Mouse (Mus musculus) CH12.LX (cell line): ENCODE measurements at regions not wholly inside any gene's neighbourhood (a gene's known extent, or its start where the extent isn't known, plus 50 kb on each side); places are given as distances from the start of the nearest gene placed in this dataset.

Experiments
- DNase-seq: peaks from one replicate; pipeline ENCODE4 v3.0.0-alpha.2; 2013; ENCODE audit errors: extremely low read depth
- H3K27ac ChIP-seq: 2 replicates; pipeline ENCODE4 v1.5.1; 2012; ENCODE audit warnings: low read depth, mild to moderate bottlenecking, control low read depth, moderate library complexity; ENCODE audit not compliant: insufficient read depth
- H3K27me3 ChIP-seq: replicated peaks from 2 replicates; pipeline ENCODE3; 2012; ENCODE audit warnings: inconsistent platforms
- H3K36me3 ChIP-seq, 2 experiments: replicated peaks in 1 of 2; 2 replicates each; pipeline versions ENCODE3 to v1.6.1; 2012; ENCODE audit warnings: inconsistent platforms in 1 of 2, low read length in 1 of 2, mild to moderate bottlenecking in 1 of 2, mixed read lengths in 1 of 2, moderate library complexity in 1 of 2; ENCODE audit not compliant: control insufficient read depth in 1 of 2, insufficient read depth in 1 of 2
- H3K4me1 ChIP-seq, 2 experiments: 2 replicates each; pipeline ENCODE4 v1.6.1; 2012; ENCODE audit warnings: inconsistent platforms in 1 of 2, moderate library complexity in 1 of 2; ENCODE audit not compliant: insufficient read depth in 2 of 2, control insufficient read depth in 1 of 2
- H3K4me2 ChIP-seq: 2 replicates; pipeline ENCODE4 v1.6.1; 2012; ENCODE audit warnings: low read depth, mild to moderate bottlenecking, control low read depth; ENCODE audit not compliant: poor library complexity, insufficient read depth, severe bottlenecking
- H3K4me3 ChIP-seq, 3 experiments: fragments of 150-350 bp in 1 of 3; sonication (generic) in 1 of 3; replicated peaks in 1 of 3; 2 replicates each; pipeline versions ENCODE3 to v1.5.1; 2011 to 2012; ENCODE audit warnings: low read depth in 2 of 3, low read length in 2 of 3, mild to moderate bottlenecking in 2 of 3, moderate library complexity in 2 of 3, control low read depth in 1 of 3, improper control_type of control experiment in 1 of 3, inconsistent platforms in 1 of 3, mixed read lengths in 1 of 3; ENCODE audit not compliant: poor library complexity in 1 of 3
- H3K79me2 ChIP-seq: replicated peaks from 2 replicates; pipeline ENCODE4 v1.6.1; 2012; ENCODE audit warnings: mild to moderate bottlenecking, moderate library complexity; ENCODE audit not compliant: control insufficient read depth, poor library complexity, insufficient read depth, severe bottlenecking; ENCODE audit errors: extremely low read depth
- H3K9ac ChIP-seq: 2 replicates; pipeline ENCODE4 v1.6.1; 2012; ENCODE audit warnings: low read depth, mild to moderate bottlenecking, control low read depth, moderate library complexity; ENCODE audit not compliant: insufficient read depth
- H3K9me3 ChIP-seq: replicated peaks from 2 replicates; pipeline ENCODE3; 2012; ENCODE audit warnings: low read length, inconsistent platforms, mixed read lengths
- CTCF ChIP-seq, 2 experiments: IDR thresholded peaks in 1 of 2; conservative IDR thresholded peaks in 1 of 2; 2 replicates each; pipeline ENCODE4 v1.5.1; 2011 to 2012; ENCODE audit warnings: low read depth in 2 of 2, low read length in 2 of 2, improper control_type of control experiment in 1 of 2, inconsistent platforms in 1 of 2, mild to moderate bottlenecking in 1 of 2, moderate library complexity in 1 of 2
- ETS1 ChIP-seq: conservative IDR thresholded peaks from 2 replicates; pipeline ENCODE4 v1.6.1; 2012; ENCODE audit warnings: low read depth, mild to moderate bottlenecking, inconsistent platforms, low read length, improper control_type of control experiment, moderate library complexity
- GABPA ChIP-seq: IDR thresholded peaks from 2 replicates; pipeline ENCODE4 v1.6.1; 2012; ENCODE audit warnings: low read depth, low read length, improper control_type of control experiment, inconsistent platforms; ENCODE audit not compliant: insufficient replicate concordance
- IRF4 ChIP-seq: IDR thresholded peaks from 2 replicates; pipeline ENCODE4 v1.6.1; 2014; ENCODE audit warnings: low read depth, mild to moderate bottlenecking, inconsistent platforms, low read length, improper control_type of control experiment
- JUN ChIP-seq: IDR thresholded peaks from 2 replicates; pipeline ENCODE4 v1.6.1; 2011; ENCODE audit warnings: low read depth, mild to moderate bottlenecking, low read length, improper control_type of control experiment, moderate library complexity; ENCODE audit not compliant: insufficient read depth
- MAFK ChIP-seq: IDR thresholded peaks from 2 replicates; pipeline ENCODE4 v1.6.1; 2011; ENCODE audit warnings: low read length, improper control_type of control experiment; ENCODE audit not compliant: insufficient replicate concordance
- MAZ ChIP-seq: IDR thresholded peaks from 2 replicates; pipeline ENCODE4 v1.6.1; 2012; ENCODE audit warnings: low read depth, mild to moderate bottlenecking, inconsistent platforms, low read length, improper control_type of control experiment, moderate library complexity
- MYC ChIP-seq: IDR thresholded peaks from 2 replicates; pipeline ENCODE4 v1.6.1; 2011; ENCODE audit warnings: low read depth, mild to moderate bottlenecking, improper control_type of control experiment, low read length
- NELFE ChIP-seq: IDR thresholded peaks from 2 replicates; pipeline ENCODE4 v1.6.1; 2011; ENCODE audit warnings: low read depth, low read length, improper control_type of control experiment
- NRF1 ChIP-seq: IDR thresholded peaks from 2 replicates; pipeline ENCODE4 v1.6.1; 2014; ENCODE audit warnings: low read depth, mild to moderate bottlenecking, inconsistent platforms, low read length, improper control_type of control experiment, moderate library complexity
- PAX5 ChIP-seq: IDR thresholded peaks from 2 replicates; pipeline ENCODE4 v1.6.1; 2012; ENCODE audit warnings: low read length, inconsistent platforms, mixed read lengths
- POLR2AphosphoS2 ChIP-seq: IDR thresholded peaks from 2 replicates; pipeline ENCODE4 v1.6.1; 2011; ENCODE audit warnings: low read depth, low read length, improper control_type of control experiment
- TBP ChIP-seq: conservative IDR thresholded peaks from 2 replicates; pipeline ENCODE4 v1.6.1; 2011; ENCODE audit warnings: low read depth, low read length, improper control_type of control experiment
- TCF12 ChIP-seq: IDR thresholded peaks from 2 replicates; pipeline ENCODE4 v1.6.1; 2014; ENCODE audit warnings: low read depth, mild to moderate bottlenecking, inconsistent platforms, low read length, improper control_type of control experiment
- ZKSCAN1 ChIP-seq: IDR thresholded peaks from 2 replicates; pipeline ENCODE4 v1.6.1; 2012; ENCODE audit warnings: low read depth, inconsistent platforms, low read length, improper control_type of control experiment, borderline replicate concordance
- ZMIZ1 ChIP-seq: IDR thresholded peaks from 2 replicates; pipeline ENCODE4 v1.6.1; 2012; ENCODE audit warnings: low read depth, mild to moderate bottlenecking, inconsistent platforms, low read length, improper control_type of control experiment
- dilution Hi-C: fragments of 300-500 bp; cut with MboI; formaldehyde crosslinking; loops from 2 replicates; pipeline ENCODE4 v1.14.3; 2020; ENCODE audit warnings: low sequenced_read_pairs; ENCODE audit not compliant: extremely low pct_unique_long_range_greater_than_20kb, extremely low pct_ligation_motif_present
- in situ Hi-C: fragments of 300-500 bp; cut with MboI; formaldehyde crosslinking; loops from 3 replicates; pipeline ENCODE4 v1.14.3; 2019; ENCODE audit warnings: low sequenced_read_pairs, low pct_ligation_motif_present, low pct_unique_long_range_greater_than_20kb, mixed read lengths

GRCm38 (mm10) chr12:32504196-32504595 lies 125.7 kb downstream of the Ccdc71l start:
- Histone ChIP-seq H3K79me2 (no peaks in the 10 kb centered on the region), H3K4me2 (no peak overlapping the region), H3K36me3 (no peaks in the 10 kb centered on the region), H3K9me3 (no peaks in the 10 kb centered on the region), H3K4me1 (no peaks in the 10 kb centered on the region), H3K9ac (no peak overlapping the region), H3K4me3 (no peak overlapping the region), H3K27ac (no peak overlapping the region), H3K27me3 (peaks cover 3% of the 10 kb centered on the region)
- no peak for DNase-seq
- in situ Hi-C loops (no loop called here), dilution Hi-C loops (no loop called here)
- TF ChIP-seq POLR2AphosphoS2 (no peak), TCF12 (no peak), TBP (no peak), NRF1 (no peak), IRF4 (no peak)

GRCm38 (mm10) chr12:32508671-32509070 lies 130.2 kb downstream of the Ccdc71l start:
- no peak overlapping the region for H3K4me2 ChIP-seq
- dilution Hi-C loops, result no loop called here
- H3K36me3 ChIP-seq, result no peaks in the 10 kb centered on the region
- no peak overlapping the region for H3K9ac ChIP-seq
- peaks cover 3% of the 10 kb centered on the region for H3K27me3 ChIP-seq
- no peak for DNase-seq
- no peaks in the 10 kb centered on the region for H3K79me2 ChIP-seq
- H3K4me3 ChIP-seq, result no peak overlapping the region
- in situ Hi-C loops, result no loop called here
- no peaks in the 10 kb centered on the region for H3K9me3 ChIP-seq
- no peak overlapping the region for H3K27ac ChIP-seq
- H3K4me1 ChIP-seq, result no peaks in the 10 kb centered on the region
- no peak for TF ChIP-seq ZKSCAN1
- TF ChIP-seq ETS1, result no peak
- TF ChIP-seq NELFE, result no peak
- no peak for TF ChIP-seq IRF4
- TF ChIP-seq TCF12, result no peak
- TF ChIP-seq ZMIZ1, result no peak
- no peak for TF ChIP-seq GABPA
- no peak for TF ChIP-seq TBP
- TF ChIP-seq JUN, result no peak
- TF ChIP-seq MAZ, result no peak
- TF ChIP-seq MYC, result no peak
- TF ChIP-seq MAFK, result no peak

- in situ Hi-C loops, result no loop called here
- dilution Hi-C loops, result no loop called here
Observed at GRCm38 (mm10) chr12:32525586-32525985, 147.1 kb downstream of the Ccdc71l start.

More at GRCm38 (mm10) chr12:32525586-32525985, 147.1 kb downstream of the Ccdc71l start:
- Histone ChIP-seq H3K4me1 (no peaks in the 10 kb centered on the region), H3K9me3 (no peaks in the 10 kb centered on the region), H3K9ac (no peak overlapping the region), H3K27ac (no peak overlapping the region)
- no peak for TF ChIP-seq CTCF (conservative IDR thresholded peaks at IDR 0.05 in 1 of 2, IDR thresholded peaks at IDR 0.05 in 1 of 2; ENCODE audit: low read depth in 2 of 2, low read length in 2 of 2)
- TF ChIP-seq ZMIZ1, result no peak
- TF ChIP-seq NRF1, result no peak
- no peak for TF ChIP-seq PAX5
- TF ChIP-seq, all 38 proteins: peak for 0
- H3K79me2 ChIP-seq, result no peaks in the 10 kb centered on the region
- no peaks in the 10 kb centered on the region for H3K36me3 ChIP-seq
- H3K4me3 ChIP-seq, result no peak overlapping the region
- no peak overlapping the region for H3K4me2 ChIP-seq
- no peak for DNase-seq
- H3K27me3 ChIP-seq, result no peaks in the 10 kb centered on the region
